Comparison of ENCODE assay signal across 8 mouse cellular contexts in the genomic region with DNA sequence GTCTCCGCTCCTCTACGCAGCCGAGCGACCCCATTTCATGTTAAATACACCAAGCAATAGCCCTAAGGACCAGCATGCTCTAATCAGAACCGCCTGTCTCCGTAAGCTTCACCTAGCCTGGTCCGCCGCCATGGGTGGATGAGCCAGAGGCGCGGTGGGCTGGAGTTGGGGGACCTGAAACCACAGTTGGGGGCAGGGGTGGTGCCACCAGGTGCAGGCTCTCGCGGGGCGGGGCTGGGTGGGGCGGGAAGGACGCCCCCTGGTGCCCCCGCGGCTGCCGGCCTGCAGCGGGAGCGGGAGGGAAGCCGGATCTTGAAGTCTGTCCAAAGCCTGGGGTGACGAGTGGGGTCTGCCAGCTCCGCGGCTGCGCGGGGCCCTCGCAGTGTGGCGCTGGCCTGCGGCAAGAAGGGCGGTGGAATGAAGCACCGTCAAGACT. TPM values are rescaled to one million over a fixed set of nuclear protein-coding genes. Genes with fewer than 3 reads are reported as not detected.
DNase-seq lines count a peak whose midpoint lies in the region; ATAC-seq and TF ChIP-seq lines count a peak whose summit lies in the region.

No protein-coding gene starts in this region.

- no peaks in the 10 kb centered on the region for H3K36me3 ChIP-seq in forebrain, embryonic 16.5 days (ENCODE audit: control insufficient read depth, insufficient read depth)
- H3K36me3 ChIP-seq in kidney, adult 2 months (ENCODE audit: control insufficient read depth, insufficient read depth, low read length) = peaks cover 3% of the 10 kb centered on the region; the same call in 1 of the 2 replicates
- H3K36me3 ChIP-seq in lung, embryonic 16.5 days (ENCODE audit: control insufficient read depth, insufficient read depth, low read length) = peaks cover 10% of the 10 kb centered on the region; the same call in 1 of the 2 replicates

- H3K4me3 ChIP-seq in left cerebral cortex, adult 2 months = no peak overlapping the region
- peak overlapping the region; percentile 26 for H3K4me3 ChIP-seq in forebrain, embryonic 16.5 days (replicated peaks; ENCODE audit: low read length)
- H3K4me3 ChIP-seq in kidney, adult 2 months (ENCODE audit: insufficient read depth, low read depth, low read length) = peak overlapping the region; percentile 48
- H3K4me3 ChIP-seq in lung, embryonic 16.5 days (ENCODE audit: low read length) = peak overlapping the region; percentile 7

- H3K9me3 ChIP-seq in forebrain, embryonic 16.5 days (ENCODE audit: control insufficient read depth, low read length) = no peaks in the 10 kb centered on the region
- H3K9me3 ChIP-seq in lung, embryonic 16.5 days (ENCODE audit: control insufficient read depth, low read length) = no peaks in the 10 kb centered on the region

- DNase-seq in left cerebral cortex, adult 2 months (ENCODE audit: extremely low spot score in 1 of 2, low spot score in 2 of 2) = no peak
- DNase-seq in left cerebral cortex, adult 11 months (ENCODE audit: low spot score) = no peak
- DNase-seq in kidney, adult 2 months = peak; percentile 67
- DNase-seq in thymus, postnatal 14 days = peak; percentile 37
- DNase-seq in urinary bladder, postnatal 36 days (ENCODE audit: low spot score in 2 of 2) = no peak
- no peak for DNase-seq in frontal cortex, postnatal 25 days (ENCODE audit: low spot score in 2 of 2)

- H3K4me1 ChIP-seq in forebrain, embryonic 16.5 days (replicated peaks; ENCODE audit: control insufficient read depth, insufficient read depth, low read length) = peaks cover 7% of the 10 kb centered on the region
- peaks cover 14% of the 10 kb centered on the region for H3K4me1 ChIP-seq in kidney, adult 2 months (ENCODE audit: control insufficient read depth, insufficient read depth, low read length)
- peaks cover 25% of the 10 kb centered on the region for H3K4me1 ChIP-seq in lung, embryonic 16.5 days (replicated peaks; ENCODE audit: control insufficient read depth, insufficient read depth, low read length)

- no peak for TF ChIP-seq POLR2A in kidney, adult 2 months (IDR thresholded peaks at IDR 0.05; ENCODE audit: low read depth, low read length)

- no peak overlapping the region for H3K9ac ChIP-seq in forebrain, embryonic 16.5 days (replicated peaks; ENCODE audit: low read depth, low read length)
- peak overlapping the region; percentile 11; the same call in 1 of the 2 replicates for H3K9ac ChIP-seq in lung, embryonic 16.5 days (ENCODE audit: low read length)

- H3K27me3 ChIP-seq in forebrain, embryonic 16.5 days (replicated peaks; ENCODE audit: control insufficient read depth, insufficient read depth, low read length) = peaks cover 56% of the 10 kb centered on the region
- H3K27me3 ChIP-seq in kidney, adult 2 months (replicated peaks; ENCODE audit: control insufficient read depth, insufficient read depth, low read length) = no peaks in the 10 kb centered on the region
- H3K27me3 ChIP-seq in lung, embryonic 16.5 days (ENCODE audit: control insufficient read depth, insufficient read depth, low read depth, low read length) = no peaks in the 10 kb centered on the region

- ATAC-seq in forebrain, embryonic 16.5 days = no peak
- peak; percentile 74 for ATAC-seq in lung, embryonic 16.5 days (ENCODE audit: low read depth)

- peak; percentile 7 for TF ChIP-seq CTCF in left cerebral cortex, adult 2 months (IDR thresholded peaks at IDR 0.05)
- TF ChIP-seq CTCF in kidney, adult 2 months (conservative IDR thresholded peaks at IDR 0.05; ENCODE audit: insufficient read depth, insufficient read length, low read depth, low read length) = no peak

- H3K4me2 ChIP-seq in forebrain, embryonic 16.5 days (ENCODE audit: low read length) = peak overlapping the region; percentile 47
- H3K4me2 ChIP-seq in lung, embryonic 16.5 days (ENCODE audit: low read depth, low read length) = peak overlapping the region; percentile 47

- intact Hi-C loops in left cerebral cortex, adult 2 months (cut with DNase I) = no loop called here

- no peak overlapping the region for H3K27ac ChIP-seq in left cerebral cortex, adult 2 months
- H3K27ac ChIP-seq in forebrain, embryonic 16.5 days (ENCODE audit: low read length) = no peak overlapping the region
- peak overlapping the region; percentile 76 for H3K27ac ChIP-seq in kidney, adult 2 months (ENCODE audit: insufficient read depth, low read depth, low read length)
- H3K27ac ChIP-seq in lung, embryonic 16.5 days (ENCODE audit: low read length) = peak overlapping the region; percentile 18

- 6% methylated on average over 26 of the region's 31 CpGs for WGBS in forebrain, embryonic 16.5 days
- WGBS in kidney, adult 2 months = 29% methylated on average over 31 of the region's 31 CpGs
- WGBS in lung, embryonic 16.5 days = 15% methylated on average over 30 of the region's 31 CpGs

RNA-seq across cellular contexts. Expression of a gene that starts 1.1 kb away (rescaled TPM):
- not detected for total RNA-seq in left cerebral cortex, adult 2 months (2021)
- not detected in 2 replicates for polyA plus RNA-seq in forebrain, embryonic 16.5 days (2015; fragmentation: Nextera tagmentation; extraction: Ambion mirVana)
- 34.5 and 40.3 TPM in 2 replicates for polyA plus RNA-seq in kidney, adult 2 months (2012; rRNA removed)
- 0.49 TPM in 1 of 2 replicates, not detected in the other for polyA plus RNA-seq in lung, embryonic 16.5 days (2015; fragmentation: Nextera tagmentation; extraction: Ambion mirVana)

RNA-seq across cellular contexts. Expression of a gene that starts 10.2 kb away (rescaled TPM):
- 1 to 10 TPM; 4.2 to 6.0 TPM for total RNA-seq in left cerebral cortex, adult 2 months (2021)
- polyA plus RNA-seq in forebrain, embryonic 16.5 days (2015; fragmentation: Nextera tagmentation; extraction: Ambion mirVana) = 3.2 and 7.4 TPM in 2 replicates
- 134 and 149 TPM in 2 replicates for polyA plus RNA-seq in kidney, adult 2 months (2012; rRNA removed)
- polyA plus RNA-seq in lung, embryonic 16.5 days (2015; fragmentation: Nextera tagmentation; extraction: Ambion mirVana) = 78.9 and 79.0 TPM in 2 replicates

Comparison
In these comparisons a context has a peak if more than half of its experiments do, and no peak if none do; other contexts are left out.
1. DNase-seq: peak in kidney, adult 2 months (single experiment) and thymus, postnatal 14 days (single experiment); none in left cerebral cortex, adult 2 months (0 of 2), left cerebral cortex, adult 11 months (single experiment), urinary bladder, postnatal 36 days (0 of 2) and frontal cortex, postnatal 25 days (0 of 2).
2. H3K27ac ChIP-seq: peak in kidney, adult 2 months (single experiment) and lung, embryonic 16.5 days (single experiment); none in left cerebral cortex, adult 2 months (single experiment) and forebrain, embryonic 16.5 days (single experiment).
3. RNA of a gene that starts 1.1 kb away (polyA plus RNA-seq): 34.5 to 40.3 TPM in kidney, adult 2 months; 0.49 TPM in lung, embryonic 16.5 days and not detected in forebrain, embryonic 16.5 days; every median in the first group is over 10 times any median in the second.